Mouse (Mus musculus) bone marrow, adult 2 months (tissue): ENCODE measurements around the gene H2-M10.6.

ENCODE experiments used
- CTCF ChIP-seq: fragments of 200-500 bp; IDR thresholded peaks from 2 replicates; pipeline ENCODE4 v1.5.1; 2011; ENCODE audit warnings: low read length, control low read depth; ENCODE audit not compliant: control insufficient read depth, insufficient read depth
- POLR2A ChIP-seq: fragments of 200-500 bp; IDR thresholded peaks from 2 replicates; pipeline ENCODE4 v1.6.1; 2011; ENCODE audit warnings: low read depth, mild to moderate bottlenecking, control low read depth, low read length, borderline replicate concordance; ENCODE audit not compliant: control insufficient read depth

DNA sequence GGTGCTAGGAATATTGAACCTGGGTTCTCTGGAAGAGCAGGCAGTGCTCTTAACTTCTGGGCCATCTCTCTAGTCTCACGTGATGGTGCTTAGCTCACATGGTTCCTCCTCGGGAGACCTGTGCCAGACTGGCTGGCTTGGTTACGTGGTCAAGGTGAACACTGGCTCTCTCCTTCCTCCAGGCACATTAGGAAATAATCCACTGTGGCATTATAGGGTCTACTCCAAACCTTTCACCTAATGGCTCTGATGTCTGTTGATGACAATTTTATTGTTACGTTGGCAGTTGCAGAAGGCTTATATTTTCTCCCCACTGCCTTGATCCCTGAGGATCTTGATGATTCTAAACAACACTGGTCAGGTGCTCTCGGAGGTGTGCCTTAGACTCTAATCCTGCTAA is 36.9 kb downstream of the H2-M10.6 start:
- TF ChIP-seq CTCF (no peak), POLR2A (no peak)
